Mouse (Mus musculus) layer of hippocampus, adult 18-20 months (tissue): Measurements from ENCODE around the gene Mrpl3. TPM values are rescaled to one million over a fixed set of nuclear protein-coding genes. Genes with fewer than 3 reads are reported as not detected.

Experiments
- total RNA-seq, 2 experiments: library from RNA; stranded (reverse); gene quantifications; 2 replicates each; pipeline ENCODE4 v1.2.3; 2021

Mrpl3 gene
- total RNA-seq, 2 experiments from 2014 or later = 76.4 to 85.0 TPM

Other genes with a start within 250 kb of the Mrpl3 start
- gene Nudt16, start 78.6 kb downstream of the Mrpl3 start, total RNA-seq = 10 to 100 TPM; 15.6 to 16.1 TPM
- gene 1700080E11Rik, start 91.9 kb downstream of the Mrpl3 start, total RNA-seq = not detected